Mouse (Mus musculus): ENCODE results near the gene Zfp28.
A peak's percentile ranks its signal among the peaks of the same experiment; 100 is the strongest.

Zfp28 gene

GRCm38 (mm10) chr7:6410043-6410442, 26.9 kb downstream of the Zfp28 start, which contains the start of gene Gm20715:
Gene Gm20715, plus strand, starts transcription at chr7:6410277.
- peak; percentile 95 for DNase-seq

GRCm38 (mm10) chr7:6414626-6415441, 31.7 kb downstream of the Zfp28 start:
- no peak for DNase-seq

- DNase-seq: no peak
Observed at GRCm38 (mm10) chr7:6415442-6415787, 32.3 kb downstream of the Zfp28 start.

GRCm38 (mm10) chr7:6419894-6420293, 36.8 kb downstream of the Zfp28 start:
- no peak for DNase-seq

- no peak for DNase-seq
Observed at GRCm38 (mm10) chr7:6429381-6429780, 46.3 kb downstream of the Zfp28 start.

GRCm38 (mm10) chr7:6430342-6430741, 47.2 kb downstream of the Zfp28 start:
- peak; percentile 46 for DNase-seq

GRCm38 (mm10) chr7:6438388-6438787, 55.3 kb downstream of the Zfp28 start, which contains the start of gene Olfr1344:
Gene Olfr1344, plus strand, starts transcription at chr7:6438688.
- no peak for DNase-seq

GRCm38 (mm10) chr7:6441173-6441572, 58.1 kb downstream of the Zfp28 start:
- DNase-seq: no peak
